Mouse (Mus musculus) monocyte, adult 2 months (primary cell): ENCODE measurements around the gene Gprin1.

Experiments
- DNase-seq, 2 experiments: peaks; one replicate each; pipeline ENCODE4 v3.0.0; 2022; ENCODE audit warnings: low spot score in 2 of 2, low read depth in 1 of 2

Gene Gprin1

GRCm38 (mm10) chr13:54760164-54760795 is 10.6 kb upstream of the Gprin1 start:
- DNase-seq = no peak

DNA sequence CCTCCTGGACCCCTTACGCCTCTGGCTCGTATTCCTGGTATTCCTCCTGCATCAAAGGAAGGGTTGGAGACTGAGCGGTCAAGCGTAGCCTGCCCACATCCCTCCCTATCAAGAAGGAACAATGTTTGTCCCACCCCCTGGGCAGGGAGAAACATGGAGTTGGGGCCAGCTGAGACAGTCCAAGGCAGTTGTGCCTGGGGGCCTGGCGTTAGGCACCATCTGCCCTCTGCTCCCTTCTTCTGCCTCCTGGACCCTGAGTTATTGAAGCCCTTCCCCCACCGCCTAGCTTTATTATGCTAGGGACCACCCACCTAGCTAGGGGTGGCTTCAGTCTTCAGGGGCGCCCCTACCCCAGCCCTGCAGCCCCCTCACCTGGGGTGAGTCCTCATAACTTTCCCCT is 9.8 kb upstream of the Gprin1 start:
- no peak for DNase-seq

- no peak for DNase-seq
Measured at GRCm38 (mm10) chr13:54758756-54759470, 9.2 kb upstream of the Gprin1 start.

GRCm38 (mm10) chr13:54758045-54758755 is 8.5 kb upstream of the Gprin1 start:
- DNase-seq = peak; percentile 9 to 11

DNA sequence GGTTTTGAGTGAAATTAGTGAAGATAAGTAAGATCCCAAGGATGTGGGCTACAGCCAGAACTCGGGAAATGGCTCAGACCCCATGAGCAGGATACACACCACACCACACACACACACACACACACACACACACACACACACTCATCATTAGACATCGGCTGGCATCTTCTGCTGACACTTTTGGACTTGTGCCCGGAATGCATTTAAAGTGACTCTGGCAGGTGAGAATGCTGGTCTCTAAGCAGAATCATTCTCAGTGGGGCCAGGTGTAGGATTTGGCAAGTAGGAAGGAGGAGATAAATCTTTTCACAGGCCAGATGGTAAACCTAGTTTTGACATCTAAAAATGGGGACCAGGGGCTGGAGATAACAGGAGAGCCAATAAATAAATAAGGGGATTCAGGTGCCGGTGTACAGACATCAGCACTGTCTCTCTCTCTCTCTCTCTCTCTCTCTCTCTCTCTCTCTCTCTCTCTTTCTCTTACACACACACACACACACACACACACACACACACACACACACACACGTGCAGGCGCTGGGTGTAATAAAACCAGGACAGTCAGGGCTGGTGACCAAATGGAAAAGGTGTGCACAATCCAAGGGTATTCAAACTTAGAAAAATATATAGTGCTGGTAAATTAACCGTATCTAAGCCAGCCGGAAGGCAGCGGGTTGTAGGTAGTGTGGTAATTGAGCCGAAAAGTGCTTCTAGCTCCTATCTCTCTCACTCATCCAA is 7.6 kb upstream of the Gprin1 start:
- DNase-seq = no peak

- DNase-seq = no peak
Measured at GRCm38 (mm10) chr13:54756156-54756712, 6.6 kb upstream of the Gprin1 start.

- no peak for DNase-seq
Measured at GRCm38 (mm10) chr13:54755201-54755830, 5.6 kb upstream of the Gprin1 start.

- no peak for DNase-seq
Measured at GRCm38 (mm10) chr13:54754169-54755080, 4.8 kb upstream of the Gprin1 start.

GRCm38 (mm10) chr13:54753733-54754132 is 4.1 kb upstream of the Gprin1 start:
- DNase-seq = no peak

DNA sequence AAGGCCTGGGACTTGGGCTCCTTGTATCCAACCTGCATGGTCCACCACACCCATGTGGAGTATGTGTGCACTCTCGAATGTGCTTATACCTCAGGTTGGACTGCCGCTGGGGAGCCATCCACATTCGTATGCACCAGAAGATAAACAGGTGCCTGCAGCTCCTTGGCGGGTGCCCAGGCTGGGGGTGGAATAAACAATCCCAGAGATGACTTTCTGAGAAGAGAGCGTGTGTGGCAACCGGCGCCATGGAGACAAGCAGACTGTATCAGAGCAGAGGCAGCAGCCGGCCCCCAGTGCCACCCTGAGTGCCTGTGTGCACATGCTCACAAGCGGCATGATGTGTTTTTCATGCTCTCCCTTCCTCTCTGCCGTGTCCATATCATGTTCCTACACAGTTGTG is 3.0 kb upstream of the Gprin1 start:
- no peak for DNase-seq

GRCm38 (mm10) chr13:54750699-54751098 is 1.0 kb upstream of the Gprin1 start:
- DNase-seq = no peak

GRCm38 (mm10) chr13:54749061-54749863 is 412 bp downstream of the Gprin1 start:
- no peak for DNase-seq

DNA sequence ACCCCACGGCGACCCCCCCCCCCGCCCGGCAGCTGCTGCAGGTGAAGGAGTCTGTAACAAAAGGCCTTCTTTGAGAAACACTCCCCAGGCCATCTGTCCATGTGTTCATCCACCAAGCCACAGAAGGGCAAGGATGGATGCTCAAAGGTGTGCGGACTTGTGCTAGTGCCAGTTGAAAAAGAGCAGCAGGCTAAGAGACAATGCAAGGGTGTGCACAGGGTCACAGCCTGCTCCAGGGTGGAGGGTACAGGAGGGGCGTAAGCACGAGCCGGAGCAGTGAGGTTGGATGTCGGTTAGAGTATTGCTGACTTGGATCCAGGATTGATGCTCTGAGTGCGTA is 983 bp downstream of the Gprin1 start:
- no peak for DNase-seq

DNA sequence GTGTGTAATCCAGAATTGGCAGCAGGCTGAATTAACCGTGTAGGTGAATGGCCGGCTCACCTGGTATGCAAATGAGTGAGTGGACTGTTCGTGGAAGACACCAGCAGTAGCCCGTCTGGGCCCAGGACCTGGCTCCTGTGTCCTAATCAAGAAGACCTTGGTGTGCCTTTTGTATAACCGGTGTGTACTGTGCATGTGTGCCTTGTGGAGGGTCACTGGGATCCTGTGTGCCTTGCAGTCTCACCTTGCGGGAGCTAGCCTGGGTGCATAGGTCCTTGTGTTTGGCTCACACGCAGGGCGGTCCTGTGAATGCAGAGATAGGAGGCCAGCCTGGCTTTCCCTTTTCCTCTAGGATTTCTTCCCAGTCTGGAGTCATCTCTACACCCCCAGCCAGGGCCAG is 1.5 kb downstream of the Gprin1 start:
- DNase-seq = no peak

GRCm38 (mm10) chr13:54746896-54747295 is 2.8 kb downstream of the Gprin1 start:
- no peak for DNase-seq

DNA sequence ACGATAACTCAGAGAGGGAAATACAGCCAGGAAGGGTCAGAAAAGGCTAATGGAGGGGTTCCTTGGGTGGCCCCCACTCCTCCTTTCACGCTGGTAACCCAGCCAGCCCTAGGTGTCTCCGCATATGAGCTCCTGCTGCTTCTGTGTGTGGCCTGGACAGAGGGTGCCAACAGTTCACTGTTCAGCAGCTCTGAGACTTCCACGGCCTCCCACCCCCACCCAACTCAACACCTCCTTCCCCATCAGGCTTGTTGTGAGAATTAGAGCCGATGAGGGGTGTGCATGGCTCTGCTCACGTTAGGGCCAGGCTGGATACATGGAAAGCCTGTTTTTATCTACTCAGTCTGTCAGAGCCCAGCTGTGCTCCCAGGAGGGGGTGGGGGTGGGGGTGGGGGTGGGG is 3.6 kb downstream of the Gprin1 start:
- no peak for DNase-seq

DNA sequence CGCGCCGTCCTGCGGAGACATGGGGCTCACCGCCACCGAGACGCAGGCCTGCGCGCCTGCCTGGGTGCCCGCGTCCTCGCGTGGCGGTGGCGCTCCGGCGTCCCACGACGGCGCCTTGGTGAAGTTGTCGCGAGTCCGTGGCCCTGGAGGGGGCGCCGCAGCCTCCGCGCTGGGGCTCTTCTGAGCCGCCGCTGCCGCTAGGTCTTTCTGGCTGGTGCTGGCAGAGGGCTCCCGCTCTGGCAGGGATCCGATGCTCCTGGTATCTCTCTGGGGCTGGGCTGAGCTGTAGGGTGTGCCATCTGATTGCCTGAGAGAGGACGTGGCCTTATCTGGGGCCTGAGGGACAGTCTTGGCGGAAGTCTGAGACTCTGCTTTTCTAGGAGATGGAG is 11.5 kb downstream of the Gprin1 start:
- no peak for DNase-seq

GRCm38 (mm10) chr13:54737488-54738212 is 12.0 kb downstream of the Gprin1 start:
- no peak for DNase-seq
